Mouse (Mus musculus) bone marrow macrophage, adult 2 months (primary cell): ENCODE measurements around the gene Snx5.

Source experiments
- CTCF ChIP-seq: IDR thresholded peaks from 2 replicates; pipeline ENCODE4 v1.5.1; 2012; ENCODE audit warnings: low read depth, mild to moderate bottlenecking, low read length, moderate library complexity
- POLR2A ChIP-seq: IDR thresholded peaks from 2 replicates; pipeline ENCODE4 v1.6.1; 2012; ENCODE audit warnings: mild to moderate bottlenecking, low read depth, low read length, borderline replicate concordance

- TF ChIP-seq POLR2A (no peak), CTCF (no peak)
These were observed 56.9 kb downstream of the Snx5 start for GRCm38 (mm10) chr2:144213803-144214202.
